Mouse (Mus musculus) layer of hippocampus, postnatal 14 days (tissue): Measurements from ENCODE around the gene Ccdc162. TPM values are rescaled to one million over a fixed set of nuclear protein-coding genes. Genes with fewer than 3 reads are reported as not detected.
A peak's percentile ranks its signal among the peaks of the same experiment; 100 is the strongest.

ENCODE experiments used
- DNase-seq, 2 experiments: peaks; one replicate each; pipeline ENCODE4 v3.0.0; 2021 to 2022; ENCODE audit warnings: low spot score in 2 of 2, mixed read lengths in 1 of 2
- microRNA-seq, 2 experiments: library from miRNA; unstranded; fragments of <30 nt; microRNA quantifications; one replicate each; pipeline ENCODE4 v1.2.0; 2021
- total RNA-seq, 2 experiments: library from RNA; stranded (reverse); gene quantifications; 2 replicates each; pipeline ENCODE4 v1.2.3; 2021

Gene Ccdc162
- total RNA-seq, 2 experiments from 2014 or later, result 2.3 to 3.7 TPM

DNA sequence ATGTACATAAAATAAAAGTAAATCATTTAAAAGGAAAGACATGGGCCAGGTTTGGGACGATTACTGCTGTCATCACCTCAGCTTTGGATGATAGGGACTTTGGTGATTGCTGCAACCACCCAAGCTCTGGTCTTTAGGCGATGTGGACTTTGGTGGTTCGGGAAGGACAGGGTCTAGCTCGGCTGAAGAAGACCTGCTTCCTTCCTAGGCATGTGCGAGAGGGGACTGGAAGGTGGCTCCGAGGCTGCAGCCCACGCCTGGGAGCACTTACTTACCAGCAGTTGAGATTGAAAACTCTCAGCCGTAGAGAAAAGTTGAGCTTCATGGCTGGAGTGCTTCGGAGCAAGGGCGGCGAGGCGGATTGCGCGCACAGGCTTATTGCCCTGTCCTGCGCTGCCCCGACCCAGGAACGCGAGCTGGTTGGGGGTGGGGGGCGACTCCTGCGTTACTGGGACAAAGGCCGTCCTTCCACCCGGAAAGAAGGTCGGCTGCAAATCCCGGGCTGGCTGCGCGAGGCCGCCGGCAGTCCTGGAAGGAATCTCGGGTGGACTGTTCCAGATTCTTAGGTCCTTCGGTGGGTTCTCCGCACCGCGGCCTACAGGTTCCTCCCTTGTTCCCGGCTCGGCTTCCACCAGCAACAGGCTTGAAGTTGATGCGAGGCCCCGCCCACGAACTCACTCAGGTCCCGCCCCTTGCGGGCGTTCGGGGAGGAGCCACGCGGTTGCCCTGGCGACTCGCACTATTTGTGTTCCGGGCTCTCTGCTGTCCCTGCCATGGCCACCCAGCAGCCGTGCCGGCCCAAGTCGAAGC, 226.5 kb downstream of the Ccdc162 start, which contains the start of the genes Smpd2 and Ppil6:
Gene Smpd2 (minus strand): TSS at position 662 of the 810 bp plus-strand sequence.
Gene Ppil6 (plus strand): TSS at position 732 of the 810 bp plus-strand sequence.
- peak; percentile 91 to 96 for DNase-seq

- DNase-seq, result no peak
These were observed 227.1 kb downstream of the Ccdc162 start for GRCm38 (mm10) chr10:41489294-41489693.

- no peak for DNase-seq
These were observed 227.6 kb downstream of the Ccdc162 start for GRCm38 (mm10) chr10:41488877-41489276.

Small RNA genes within 50 kb of the gene (microRNA-seq; reads per million reads assigned to microRNA genes)
- gene Mir3473b, result 0 reads per million in 2 experiments

Other genes with a start within 250 kb of the Ccdc162 start
- 10 to 100 TPM; 24.5 to 31.3 TPM for gene Mical1, start 240.3 kb downstream of the Ccdc162 start, total RNA-seq
- gene Smpd2, start 226.3 kb downstream of the Ccdc162 start, total RNA-seq, result 10 to 100 TPM; 21.1 to 23.3 TPM
- gene Ppil6, start 226.2 kb downstream of the Ccdc162 start, total RNA-seq, result 1 to 10 TPM; 7.3 to 7.4 TPM
- 10 to 100 TPM; 55.3 to 60.9 TPM for gene Cd164, start 197.2 kb downstream of the Ccdc162 start, total RNA-seq
- gene Cep57l1, start 93.2 kb upstream of the Ccdc162 start, total RNA-seq, result 1 to 10 TPM; 6.1 to 6.6 TPM
- 10 to 100 TPM; 37.1 to 38.6 TPM for gene Sesn1, start 93.3 kb upstream of the Ccdc162 start, total RNA-seq